Mouse (Mus musculus): ENCODE results near the gene Galr2. TPM values are rescaled to one million over a fixed set of nuclear protein-coding genes. Genes with fewer than 3 reads are reported as not detected.

The Galr2 gene
- polyA plus RNA-seq, 1 experiment from 2014 or later: 0.31 TPM

- 87% methylated on average over 12 of the region's 12 CpGs for WGBS
- no peak overlapping the region for H3K4me3 ChIP-seq (ENCODE audit: low read length)
- no peaks in the 10 kb centered on the region for H3K9me3 ChIP-seq (ENCODE audit: control insufficient read depth, low read length)
- no peak for ATAC-seq
- no peak overlapping the region for H3K9ac ChIP-seq (ENCODE audit: low read depth, low read length)
- no peaks in the 10 kb centered on the region for H3K27me3 ChIP-seq (replicated peaks; ENCODE audit: control insufficient read depth, insufficient read depth, low read length)
- no peak overlapping the region for H3K27ac ChIP-seq (ENCODE audit: low read length)
- no peaks in the 10 kb centered on the region for H3K36me3 ChIP-seq (ENCODE audit: control insufficient read depth, insufficient read depth, low read length)
- H3K4me2 ChIP-seq (ENCODE audit: low read depth, low read length): no peak overlapping the region
- H3K4me1 ChIP-seq (ENCODE audit: control insufficient read depth, insufficient read depth, low read length): peaks cover 7% of the 10 kb centered on the region
These were observed 27.2 kb downstream of the Galr2 start for GRCm38 (mm10) chr11:116307762-116308531.

GRCm38 (mm10) chr11:116309601-116310000, 28.9 kb downstream of the Galr2 start:
- 74% methylated on average over 3 of the region's 3 CpGs for WGBS

DNA sequence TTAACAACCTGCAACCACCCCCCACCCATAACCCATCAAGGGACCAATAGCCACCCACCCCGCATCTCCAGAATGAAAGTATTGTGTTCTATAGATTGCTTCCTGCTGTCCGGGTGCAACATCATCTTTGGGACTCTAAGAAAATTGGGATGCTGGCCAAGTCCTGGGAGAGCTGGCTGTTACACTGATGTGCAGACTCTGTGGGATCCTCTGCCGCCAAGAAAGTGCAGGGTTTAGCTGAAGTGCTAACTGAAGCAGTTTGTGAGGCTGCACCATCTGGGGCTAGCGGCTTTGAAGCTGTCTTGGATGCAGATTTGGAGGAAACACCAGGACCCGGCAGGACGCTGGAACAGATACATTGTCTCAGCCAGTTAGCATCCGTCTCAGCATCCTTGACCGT, 30.4 kb downstream of the Galr2 start:
- WGBS: 42% methylated on average over 8 of the region's 8 CpGs
- H3K4me1 ChIP-seq (ENCODE audit: control insufficient read depth, insufficient read depth, low read length): peaks cover 5% of the 10 kb centered on the region; the same call in 1 of the 2 replicates
- H3K36me3 ChIP-seq (ENCODE audit: control insufficient read depth, insufficient read depth, low read length): no peaks in the 10 kb centered on the region
- no peak for ATAC-seq
- no peak overlapping the region for H3K9ac ChIP-seq (ENCODE audit: low read depth, low read length)
- H3K9me3 ChIP-seq (ENCODE audit: control insufficient read depth, low read length): no peaks in the 10 kb centered on the region
- H3K4me2 ChIP-seq (ENCODE audit: low read depth, low read length): no peak overlapping the region
- no peaks in the 10 kb centered on the region for H3K27me3 ChIP-seq (replicated peaks; ENCODE audit: control insufficient read depth, insufficient read depth, low read length)
- no peak overlapping the region for H3K4me3 ChIP-seq (ENCODE audit: low read length)
- H3K27ac ChIP-seq (ENCODE audit: low read length): no peak overlapping the region

More at GRCm38 (mm10) chr11:116309601-116310000, 28.9 kb downstream of the Galr2 start:
- H3K36me3 ChIP-seq (ENCODE audit: control insufficient read depth, insufficient read depth, low read length): no peaks in the 10 kb centered on the region
- no peak for ATAC-seq
- no peak overlapping the region for H3K27ac ChIP-seq (ENCODE audit: low read length)
- H3K9ac ChIP-seq (ENCODE audit: low read depth, low read length): no peak overlapping the region
- H3K9me3 ChIP-seq (ENCODE audit: control insufficient read depth, low read length): no peaks in the 10 kb centered on the region
- H3K4me2 ChIP-seq (ENCODE audit: low read depth, low read length): no peak overlapping the region
- H3K27me3 ChIP-seq (replicated peaks; ENCODE audit: control insufficient read depth, insufficient read depth, low read length): no peaks in the 10 kb centered on the region
- H3K4me3 ChIP-seq (ENCODE audit: low read length): no peak overlapping the region
- H3K4me1 ChIP-seq (ENCODE audit: control insufficient read depth, insufficient read depth, low read length): peaks cover 7% of the 10 kb centered on the region

DNA sequence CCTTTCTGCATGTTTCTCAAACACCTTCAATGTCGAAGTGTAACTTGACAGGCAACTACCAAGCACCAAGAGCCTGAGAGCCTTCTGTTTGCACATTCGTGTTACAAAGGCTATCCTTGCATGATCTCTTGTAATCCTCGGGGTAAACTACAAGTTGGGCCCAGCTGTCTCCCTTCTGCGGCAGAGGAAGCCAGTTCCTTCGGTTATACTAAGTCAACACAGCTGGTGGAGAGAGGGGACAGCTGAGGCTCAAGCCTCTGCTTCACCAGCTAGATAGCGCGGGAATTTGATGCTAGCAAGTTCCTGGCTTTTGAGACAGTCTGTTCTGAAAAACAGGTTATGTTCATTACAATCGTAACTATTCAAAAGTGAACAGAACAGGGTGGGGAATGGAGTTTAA, 31.6 kb downstream of the Galr2 start:
- H3K4me3 ChIP-seq (ENCODE audit: low read length): no peak overlapping the region
- H3K4me2 ChIP-seq (ENCODE audit: low read depth, low read length): no peak overlapping the region
- H3K27me3 ChIP-seq (replicated peaks; ENCODE audit: control insufficient read depth, insufficient read depth, low read length): no peaks in the 10 kb centered on the region
- ATAC-seq: peak; percentile 54; the same call in 1 of the 2 replicates
- H3K36me3 ChIP-seq (ENCODE audit: control insufficient read depth, insufficient read depth, low read length): no peaks in the 10 kb centered on the region
- no peaks in the 10 kb centered on the region for H3K9me3 ChIP-seq (ENCODE audit: control insufficient read depth, low read length)
- no peak overlapping the region for H3K27ac ChIP-seq (ENCODE audit: low read length)
- H3K9ac ChIP-seq (ENCODE audit: low read depth, low read length): no peak overlapping the region
- no peaks in the 10 kb centered on the region for H3K4me1 ChIP-seq (ENCODE audit: control insufficient read depth, insufficient read depth, low read length)
- 31% methylated on average over 8 of the region's 8 CpGs for WGBS

DNA sequence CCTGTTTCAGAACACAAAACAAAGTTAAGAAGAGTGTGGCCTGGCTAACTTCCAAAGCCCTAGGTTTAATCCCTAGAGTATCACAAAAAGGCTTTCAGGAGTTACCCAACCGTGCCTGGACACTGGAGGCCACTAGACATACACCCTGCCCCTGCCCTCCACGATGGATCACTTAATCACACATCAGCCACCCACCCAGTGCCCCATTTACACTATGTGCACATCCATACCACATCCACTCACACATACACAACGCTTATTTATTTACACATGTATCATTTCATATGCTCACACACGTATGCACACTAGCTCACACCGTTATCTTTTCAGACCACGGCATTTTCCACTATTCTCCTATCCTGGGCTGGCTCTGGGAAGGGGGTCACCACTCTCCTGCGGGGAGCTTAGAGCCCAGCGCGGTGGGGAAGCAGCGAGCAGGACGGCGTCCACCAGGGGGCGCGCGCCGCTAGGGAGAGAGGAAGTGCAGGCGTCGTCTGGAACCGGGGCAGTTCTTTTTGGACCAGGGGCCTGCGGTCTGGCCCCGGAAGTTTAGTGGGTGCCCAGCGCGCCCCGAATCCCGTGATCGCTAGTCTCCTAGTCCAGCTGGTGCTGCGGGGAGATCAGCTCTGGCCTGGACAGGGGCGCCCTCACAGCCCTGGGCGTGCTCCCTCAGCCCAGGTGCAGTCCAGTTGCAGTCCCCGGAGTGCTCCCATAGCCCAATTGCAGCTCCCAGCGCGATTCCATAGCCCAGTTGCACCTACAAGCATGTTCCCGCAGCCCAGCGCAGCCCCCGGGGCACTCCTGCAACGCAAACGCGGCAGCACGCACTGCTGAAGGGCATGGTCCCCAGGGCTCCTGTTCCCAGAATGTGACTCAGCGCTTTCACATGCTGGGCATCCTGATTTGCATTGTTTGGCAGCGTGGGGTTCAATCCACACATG, 38.2 kb downstream of the Galr2 start:
- H3K4me3 ChIP-seq (ENCODE audit: low read length): peak overlapping the region; percentile 55

DNA sequence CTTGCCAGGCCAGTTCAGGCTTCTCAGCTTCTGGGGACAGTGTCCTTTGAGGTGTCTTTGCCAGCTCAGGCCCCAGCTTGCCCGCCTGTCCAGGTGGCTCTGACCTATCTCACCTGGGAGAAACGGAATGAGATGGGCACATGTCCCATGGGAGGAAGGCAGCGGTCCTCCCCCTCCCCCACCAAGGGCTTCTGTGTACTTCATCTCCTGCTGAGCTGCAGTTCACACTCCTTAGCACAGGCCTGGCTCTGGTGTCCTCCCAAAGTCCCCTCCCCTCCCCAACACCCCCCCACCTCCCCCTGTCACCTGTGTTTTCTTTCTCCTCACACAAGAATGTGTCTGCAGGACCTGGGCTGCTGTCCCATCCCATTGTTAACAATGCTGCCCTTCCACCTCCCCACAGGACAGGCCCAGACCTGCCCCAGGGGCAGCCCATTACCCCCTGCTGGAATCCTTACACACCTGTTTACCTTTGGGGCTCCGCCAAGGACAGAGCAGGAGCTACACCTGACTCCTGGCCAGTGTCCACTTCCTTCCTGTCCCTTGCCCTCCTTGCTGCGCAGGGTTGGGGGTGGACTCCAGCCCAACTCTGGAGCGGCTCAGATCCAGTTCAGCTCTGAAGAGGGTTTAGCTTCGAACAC, 46.3 kb downstream of the Galr2 start:
- ATAC-seq: no peak
- no peak overlapping the region for H3K27ac ChIP-seq (ENCODE audit: low read length)

More for the DNA sequence above, 38.2 kb downstream of the Galr2 start:
- Histone ChIP-seq H3K4me2 (ENCODE audit: low read depth, low read length) (peak overlapping the region; percentile 100), H3K27ac (ENCODE audit: low read length) (no peak overlapping the region), H3K36me3 (ENCODE audit: control insufficient read depth, insufficient read depth, low read length) (no peaks in the 10 kb centered on the region), H3K4me1 (ENCODE audit: control insufficient read depth, insufficient read depth, low read length) (no peaks in the 10 kb centered on the region), H3K9ac (ENCODE audit: low read depth, low read length) (peak overlapping the region; percentile 80), H3K27me3 (replicated peaks; ENCODE audit: control insufficient read depth, insufficient read depth, low read length) (no peaks in the 10 kb centered on the region), H3K9me3 (ENCODE audit: control insufficient read depth, low read length) (no peaks in the 10 kb centered on the region)
- peak; percentile 91 for ATAC-seq
- WGBS: 2% methylated on average over 41 of the region's 41 CpGs

DNA sequence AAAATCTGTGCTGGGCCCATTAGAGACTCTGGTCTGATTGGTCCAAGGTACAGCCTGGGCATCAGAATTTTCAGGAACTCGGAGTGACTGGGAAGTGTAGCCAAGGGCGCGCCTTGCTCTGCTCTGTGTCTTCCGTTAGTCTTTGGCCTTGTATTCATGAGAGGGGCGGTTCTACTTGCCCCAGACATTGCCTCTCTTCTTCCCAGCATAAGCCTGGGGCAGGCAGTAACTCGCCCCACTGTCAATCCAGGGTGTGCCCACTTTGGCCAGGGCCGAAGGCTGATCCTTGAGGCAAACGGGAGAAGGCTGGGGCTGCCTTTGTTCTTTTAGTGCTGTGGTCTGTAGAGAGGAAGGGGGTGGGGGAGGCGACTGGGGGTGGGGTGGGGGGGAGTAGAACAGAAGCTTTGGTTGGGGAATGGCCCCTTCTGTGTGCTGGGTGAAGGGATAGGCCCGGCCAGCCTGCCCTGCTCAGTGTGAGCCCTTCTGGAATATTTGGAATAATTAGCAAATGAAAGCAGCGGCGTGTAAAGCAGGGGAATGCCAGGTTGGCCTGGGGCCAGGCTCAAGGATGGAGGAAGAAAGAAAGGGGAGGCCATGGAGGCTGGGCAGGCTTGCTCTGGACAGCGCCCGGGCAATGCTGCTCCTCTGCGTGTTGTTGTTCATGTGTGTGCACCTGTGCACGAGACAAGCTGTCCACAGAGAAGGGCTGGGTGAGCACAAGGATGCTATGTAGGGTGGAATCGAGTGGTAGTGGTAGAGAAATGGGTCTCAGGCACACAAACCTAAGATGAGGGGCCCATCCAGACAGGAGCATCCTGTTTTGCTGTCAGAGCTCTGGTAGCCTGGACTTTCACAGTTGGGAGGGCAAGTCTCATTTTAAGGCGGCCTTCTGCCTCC, 48.8 kb downstream of the Galr2 start:
- no peaks in the 10 kb centered on the region for H3K36me3 ChIP-seq (ENCODE audit: control insufficient read depth, insufficient read depth, low read length)
- no peak overlapping the region for H3K4me3 ChIP-seq (ENCODE audit: low read length)
- ATAC-seq: no peak
- no peak overlapping the region for H3K27ac ChIP-seq (ENCODE audit: low read length)
- H3K4me2 ChIP-seq (ENCODE audit: low read depth, low read length): no peak overlapping the region
- peak overlapping the region; percentile 7; the same call in 1 of the 2 replicates for H3K9ac ChIP-seq (ENCODE audit: low read depth, low read length)
- H3K27me3 ChIP-seq (replicated peaks; ENCODE audit: control insufficient read depth, insufficient read depth, low read length): peaks cover 9% of the 10 kb centered on the region
- H3K4me1 ChIP-seq (ENCODE audit: control insufficient read depth, insufficient read depth, low read length): peaks cover 32% of the 10 kb centered on the region
- WGBS: 49% methylated on average over 18 of the region's 18 CpGs
- no peaks in the 10 kb centered on the region for H3K9me3 ChIP-seq (ENCODE audit: control insufficient read depth, low read length)

More for the DNA sequence above, 46.3 kb downstream of the Galr2 start:
- no peak overlapping the region for H3K9ac ChIP-seq (ENCODE audit: low read depth, low read length)
- H3K36me3 ChIP-seq (ENCODE audit: control insufficient read depth, insufficient read depth, low read length): no peaks in the 10 kb centered on the region
- H3K4me1 ChIP-seq (ENCODE audit: control insufficient read depth, insufficient read depth, low read length): peaks cover 9% of the 10 kb centered on the region
- H3K9me3 ChIP-seq (ENCODE audit: control insufficient read depth, low read length): no peaks in the 10 kb centered on the region
- H3K4me2 ChIP-seq (ENCODE audit: low read depth, low read length): no peak overlapping the region
- WGBS: 68% methylated on average over 7 of the region's 7 CpGs
- H3K4me3 ChIP-seq (ENCODE audit: low read length): no peak overlapping the region
- H3K27me3 ChIP-seq (replicated peaks; ENCODE audit: control insufficient read depth, insufficient read depth, low read length): no peaks in the 10 kb centered on the region

- Histone ChIP-seq H3K4me1 (ENCODE audit: control insufficient read depth, insufficient read depth, low read length) (peaks cover 37% of the 10 kb centered on the region), H3K36me3 (ENCODE audit: control insufficient read depth, insufficient read depth, low read length) (no peaks in the 10 kb centered on the region), H3K27me3 (replicated peaks; ENCODE audit: control insufficient read depth, insufficient read depth, low read length) (peaks cover 15% of the 10 kb centered on the region), H3K9ac (ENCODE audit: low read depth, low read length) (0 out of 2 replicates have a peak overlapping the region, but pooled peaks have one; percentile 7), H3K4me2 (ENCODE audit: low read depth, low read length) (no peak overlapping the region), H3K4me3 (ENCODE audit: low read length) (no peak overlapping the region), H3K27ac (ENCODE audit: low read length) (no peak overlapping the region), H3K9me3 (ENCODE audit: control insufficient read depth, low read length) (no peaks in the 10 kb centered on the region)
- ATAC-seq: no peak
- 81% methylated on average over 7 of the region's 7 CpGs for WGBS
These were observed 49.4 kb downstream of the Galr2 start for GRCm38 (mm10) chr11:116330211-116330518.
